Mouse (Mus musculus): Measurements from ENCODE around the gene Sco1. TPM values are rescaled to one million over a fixed set of nuclear protein-coding genes. Genes with fewer than 3 reads are reported as not detected.

Gene Sco1
- polyA plus RNA-seq, 2 experiments: 2.9 to 4.8 TPM

DNA sequence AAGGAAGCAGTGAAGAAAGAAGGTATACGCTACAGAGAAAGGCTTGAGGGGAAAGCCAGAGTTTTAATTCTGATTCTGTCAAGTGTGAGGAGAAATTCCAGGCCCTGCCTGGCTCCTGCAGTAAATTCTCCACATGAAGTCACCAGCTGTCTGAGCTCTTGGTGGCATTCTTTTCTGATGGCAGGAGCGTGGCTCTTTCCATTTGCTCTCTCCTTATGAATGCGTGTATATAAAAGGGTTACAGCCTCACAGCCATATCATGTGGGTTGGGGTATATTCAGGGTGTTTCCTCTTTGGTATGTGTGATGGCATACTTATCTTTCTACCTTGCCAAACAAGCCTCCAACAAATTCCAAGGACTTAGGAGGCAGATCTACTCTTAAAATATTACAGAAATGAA, 10.3 kb downstream of the Sco1 start:
- Histone ChIP-seq H3K27me3 (ENCODE audit: control insufficient read depth, insufficient read depth, low read length) (no peaks in the 10 kb centered on the region), H3K4me1 (replicated peaks; ENCODE audit: control insufficient read depth in 2 of 2, insufficient read depth in 2 of 2, low read length in 1 of 2) (no peaks in the 10 kb centered on the region), H3K4me2 (ENCODE audit: low read depth) (no peak overlapping the region), H3K4me3 (ENCODE audit: insufficient read depth in 1 of 2, low read depth in 2 of 2, low read length in 2 of 2) (no peak overlapping the region), H3K36me3 (replicated peaks; ENCODE audit: control insufficient read depth, insufficient read depth, low read depth) (peaks cover 16% of the 10 kb centered on the region), H3K27ac (no peak overlapping the region), H3K9ac (replicated peaks) (no peak overlapping the region), H3K9me3 (ENCODE audit: control insufficient read depth, low read length) (no peaks in the 10 kb centered on the region)
- no peak for TF ChIP-seq EP300 (IDR thresholded peaks at IDR 0.05; ENCODE audit: low read depth)
- TF ChIP-seq CTCF (IDR thresholded peaks at IDR 0.05; ENCODE audit: low read depth): no peak
- no peak for DNase-seq (ENCODE audit: low read depth in 3 of 3, low spot score in 3 of 3)
- 77% methylated on average over 3 of the region's 3 CpGs for WGBS (ENCODE audit: insufficient replicate concordance)
- no peak for ATAC-seq (ENCODE audit: insufficient read depth)

DNA sequence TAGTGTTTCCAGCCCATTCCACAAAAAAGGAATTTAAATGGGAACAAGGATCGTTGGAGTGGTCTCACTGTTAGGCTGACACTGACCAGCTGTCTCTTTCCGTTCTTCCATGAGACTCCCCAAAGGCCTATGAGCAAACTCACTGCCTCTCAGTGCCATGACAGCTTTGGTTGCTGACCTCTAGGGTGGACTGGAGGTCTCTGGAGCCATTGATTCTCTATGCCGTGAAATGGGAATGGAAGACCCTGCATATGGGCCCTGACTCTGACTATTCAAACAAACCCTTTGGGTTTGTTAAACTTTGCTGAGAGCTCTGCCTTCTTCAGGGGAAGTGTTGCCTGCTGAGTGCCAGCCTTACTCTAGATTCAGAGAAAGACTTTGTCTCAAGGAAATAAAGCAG, 15.3 kb downstream of the Sco1 start:
- Histone ChIP-seq H3K27ac (no peak overlapping the region), H3K9ac (replicated peaks) (no peak overlapping the region), H3K4me3 (ENCODE audit: insufficient read depth in 1 of 2, low read depth in 2 of 2, low read length in 2 of 2) (no peak overlapping the region), H3K36me3 (replicated peaks; ENCODE audit: control insufficient read depth, insufficient read depth, low read depth) (peaks cover 4% of the 10 kb centered on the region), H3K9me3 (ENCODE audit: control insufficient read depth, low read length) (no peaks in the 10 kb centered on the region), H3K4me2 (ENCODE audit: low read depth) (no peak overlapping the region), H3K27me3 (ENCODE audit: control insufficient read depth, insufficient read depth, low read length) (no peaks in the 10 kb centered on the region), H3K4me1 (replicated peaks; ENCODE audit: control insufficient read depth in 2 of 2, insufficient read depth in 2 of 2, low read length in 1 of 2) (no peaks in the 10 kb centered on the region)
- no peak for ATAC-seq (ENCODE audit: insufficient read depth)
- no peak for TF ChIP-seq CTCF (IDR thresholded peaks at IDR 0.05; ENCODE audit: low read depth)
- DNase-seq (ENCODE audit: low read depth in 3 of 3, low spot score in 3 of 3): no peak
- 72% methylated on average over 3 of the region's 3 CpGs for WGBS (ENCODE audit: insufficient replicate concordance)

DNA sequence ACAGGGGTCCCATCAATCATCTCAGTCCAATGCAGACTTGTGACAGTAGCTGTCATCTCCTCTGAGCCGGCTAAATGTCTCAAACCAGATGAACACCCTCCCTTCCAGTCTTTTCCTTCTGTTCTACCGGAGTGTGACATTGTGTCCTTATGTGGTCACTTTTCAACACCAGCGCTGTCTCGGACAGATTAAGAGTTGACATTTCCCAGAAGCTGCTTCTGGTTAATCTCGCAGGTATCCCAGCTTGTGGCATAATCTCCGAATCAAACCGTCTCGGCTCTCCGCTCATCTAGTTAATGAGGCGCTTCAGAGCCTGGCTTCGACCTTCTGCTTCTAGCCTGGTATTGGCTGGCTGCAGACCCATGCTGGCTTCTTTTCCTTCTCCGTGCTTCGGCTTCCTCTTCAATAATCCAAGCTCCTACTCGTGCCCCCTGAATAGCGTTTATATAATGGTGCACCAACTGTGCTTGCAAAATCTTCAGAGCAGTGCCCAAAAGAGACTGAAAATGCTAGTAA, 20.2 kb downstream of the Sco1 start:
- no peak for TF ChIP-seq EP300 (IDR thresholded peaks at IDR 0.05; ENCODE audit: low read depth)
- no peak for TF ChIP-seq CTCF (IDR thresholded peaks at IDR 0.05; ENCODE audit: low read depth)
- Histone ChIP-seq H3K36me3 (replicated peaks; ENCODE audit: control insufficient read depth, insufficient read depth, low read depth) (no peaks in the 10 kb centered on the region), H3K9ac (replicated peaks) (no peak overlapping the region), H3K4me3 (ENCODE audit: insufficient read depth in 1 of 2, low read depth in 2 of 2, low read length in 2 of 2) (no peak overlapping the region), H3K9me3 (ENCODE audit: control insufficient read depth, low read length) (no peaks in the 10 kb centered on the region), H3K4me2 (ENCODE audit: low read depth) (no peak overlapping the region), H3K27me3 (ENCODE audit: control insufficient read depth, insufficient read depth, low read length) (no peaks in the 10 kb centered on the region), H3K4me1 (replicated peaks; ENCODE audit: control insufficient read depth in 2 of 2, insufficient read depth in 2 of 2, low read length in 1 of 2) (no peaks in the 10 kb centered on the region), H3K27ac (no peak overlapping the region)
- no peak for DNase-seq (ENCODE audit: low read depth in 3 of 3, low spot score in 3 of 3)
- WGBS (ENCODE audit: insufficient replicate concordance): 74% methylated on average over 15 of the region's 15 CpGs
- ATAC-seq (ENCODE audit: insufficient read depth): no peak

DNA sequence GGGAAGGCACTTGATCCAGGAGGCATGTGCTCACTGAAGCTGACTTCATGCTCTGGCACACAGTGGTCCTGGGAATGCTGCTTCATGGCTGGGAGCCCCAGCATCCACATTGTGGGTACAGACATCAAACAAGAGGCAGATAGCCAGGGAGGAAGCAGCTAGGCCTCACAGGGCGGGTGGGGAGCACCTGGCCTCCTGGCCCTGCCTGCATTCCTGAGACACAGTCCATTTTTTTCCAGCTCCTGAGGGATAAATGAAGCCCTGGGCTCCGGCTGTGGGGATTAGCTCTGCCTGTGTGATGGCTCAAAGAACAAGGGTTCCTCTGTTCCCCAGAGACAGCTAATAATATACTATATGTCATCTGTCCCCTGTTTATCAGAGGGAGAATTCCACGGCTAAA, 22.6 kb downstream of the Sco1 start:
- Histone ChIP-seq H3K4me3 (ENCODE audit: insufficient read depth in 1 of 2, low read depth in 2 of 2, low read length in 2 of 2) (no peak overlapping the region), H3K4me2 (ENCODE audit: low read depth) (no peak overlapping the region), H3K9me3 (ENCODE audit: control insufficient read depth, low read length) (no peaks in the 10 kb centered on the region), H3K9ac (replicated peaks) (no peak overlapping the region), H3K27me3 (ENCODE audit: control insufficient read depth, insufficient read depth, low read length) (no peaks in the 10 kb centered on the region), H3K36me3 (replicated peaks; ENCODE audit: control insufficient read depth, insufficient read depth, low read depth) (no peaks in the 10 kb centered on the region), H3K27ac (no peak overlapping the region), H3K4me1 (replicated peaks; ENCODE audit: control insufficient read depth in 2 of 2, insufficient read depth in 2 of 2, low read length in 1 of 2) (no peaks in the 10 kb centered on the region)
- WGBS (ENCODE audit: insufficient replicate concordance): 43% methylated on average over 3 of the region's 3 CpGs
- DNase-seq (ENCODE audit: low read depth in 3 of 3, low spot score in 3 of 3): no peak
- TF ChIP-seq EP300 (IDR thresholded peaks at IDR 0.05; ENCODE audit: low read depth) (no peak), CTCF (IDR thresholded peaks at IDR 0.05; ENCODE audit: low read depth) (no peak)
- ATAC-seq (ENCODE audit: insufficient read depth): no peak

DNA sequence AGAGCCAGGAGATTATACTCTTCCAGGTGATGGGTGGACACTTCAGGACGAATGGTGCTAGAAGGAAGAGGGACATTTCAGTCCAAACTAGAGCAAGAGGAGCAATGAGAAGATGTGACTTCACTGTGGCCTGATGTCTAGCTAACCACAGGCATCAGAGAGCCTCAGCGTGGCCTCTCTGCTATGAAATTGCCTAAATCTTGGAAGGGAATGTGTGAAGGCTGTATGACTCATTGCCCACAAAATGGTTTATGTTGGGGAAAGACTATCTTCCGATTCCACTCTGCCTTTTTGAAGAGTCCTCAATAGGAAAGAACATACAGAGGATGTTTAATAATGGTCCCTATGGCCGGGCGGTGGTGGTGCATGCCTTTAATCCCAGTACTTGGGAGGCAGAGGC, 24.3 kb downstream of the Sco1 start:
- Histone ChIP-seq H3K27ac (no peak overlapping the region), H3K4me3 (ENCODE audit: insufficient read depth in 1 of 2, low read depth in 2 of 2, low read length in 2 of 2) (no peak overlapping the region), H3K4me2 (ENCODE audit: low read depth) (no peak overlapping the region), H3K36me3 (replicated peaks; ENCODE audit: control insufficient read depth, insufficient read depth, low read depth) (no peaks in the 10 kb centered on the region), H3K9me3 (ENCODE audit: control insufficient read depth, low read length) (no peaks in the 10 kb centered on the region), H3K4me1 (replicated peaks; ENCODE audit: control insufficient read depth in 2 of 2, insufficient read depth in 2 of 2, low read length in 1 of 2) (no peaks in the 10 kb centered on the region), H3K27me3 (ENCODE audit: control insufficient read depth, insufficient read depth, low read length) (no peaks in the 10 kb centered on the region), H3K9ac (replicated peaks) (no peak overlapping the region)
- WGBS (ENCODE audit: insufficient replicate concordance): 45% methylated on average over 5 of the region's 5 CpGs
- TF ChIP-seq EP300 (IDR thresholded peaks at IDR 0.05; ENCODE audit: low read depth) (no peak), CTCF (IDR thresholded peaks at IDR 0.05; ENCODE audit: low read depth) (no peak)
- DNase-seq (ENCODE audit: low read depth in 3 of 3, low spot score in 3 of 3) (no peak), ATAC-seq (ENCODE audit: insufficient read depth) (no peak)
